Mouse (Mus musculus) ovary, postnatal 10 days (tissue): ENCODE measurements around the gene Fut7.
A peak's percentile ranks its signal among the peaks of the same experiment; 100 is the strongest.
"Not testable (repeated sequence)": the region's sequence is repeated elsewhere in the genome, so short reads cannot be mapped to it uniquely, and the experiment has no call there.

Experiments used
- DNase-seq: peaks from one replicate; pipeline ENCODE4 v3.0.0; 2022; ENCODE audit warnings: low spot score

Fut7 gene

DNA sequence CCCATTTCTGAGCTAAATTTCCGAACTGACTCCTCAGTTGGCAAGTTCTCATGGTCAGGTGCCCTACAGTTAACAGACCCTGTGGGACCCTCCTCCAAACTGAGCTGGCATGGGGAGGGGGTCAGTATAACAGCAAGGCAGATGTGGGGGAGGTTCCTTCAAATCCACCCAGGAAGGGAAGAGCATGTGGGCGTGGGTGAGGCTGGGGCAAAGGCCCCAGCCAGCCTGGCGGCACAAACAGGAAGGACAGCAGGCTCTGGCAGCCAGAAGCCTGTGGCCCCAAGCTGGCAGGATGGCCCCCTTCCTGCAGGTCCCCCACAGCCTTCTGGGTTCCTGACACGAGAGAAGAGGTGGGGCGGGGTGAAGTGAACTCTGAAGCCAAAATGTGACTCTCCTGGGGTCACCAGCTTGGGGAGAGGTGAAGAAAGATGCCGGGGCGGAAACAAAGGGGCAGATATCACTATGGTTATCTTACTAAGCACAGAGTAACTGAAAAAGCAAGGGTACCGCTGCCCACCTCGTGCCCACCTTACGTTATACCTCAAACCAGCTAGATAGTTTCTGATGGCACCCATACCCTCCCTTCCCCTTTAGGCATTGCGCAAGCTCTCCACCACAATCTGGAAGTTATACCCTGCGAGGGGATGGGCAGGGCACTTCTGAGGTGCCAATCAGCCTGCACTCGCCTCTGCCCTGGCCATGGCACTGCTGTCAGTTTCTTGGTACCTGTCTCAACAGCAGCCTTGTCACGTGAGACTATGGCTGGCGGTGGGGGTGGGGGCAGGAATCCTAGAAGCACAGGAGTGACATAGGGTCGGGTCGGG, at the start of gene Fut7:
TSS of gene Fut7 (plus strand) at position 681 of the 824 bp plus-strand sequence.
- no peak for DNase-seq

DNA sequence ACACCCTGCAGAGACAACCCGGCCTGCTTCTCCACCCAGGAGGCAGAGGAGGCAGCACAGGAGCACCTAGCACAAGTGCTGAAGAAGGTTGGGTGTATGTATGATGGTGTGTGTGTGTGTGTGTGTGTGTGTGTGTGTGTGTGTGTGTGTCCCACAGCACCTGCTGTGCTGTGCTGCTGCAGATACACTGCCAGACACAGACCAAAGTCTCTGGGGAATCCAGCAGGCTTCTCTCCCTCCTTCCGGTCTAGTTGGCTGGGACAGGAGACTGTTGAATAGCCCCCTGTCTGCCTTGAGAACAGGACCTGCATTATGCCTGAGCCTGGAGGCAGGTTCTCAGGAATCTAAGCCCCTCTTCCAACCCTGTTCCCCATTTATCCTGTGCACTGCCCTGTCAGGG, 49.6 kb upstream of the Fut7 start:
- no peak for DNase-seq

DNA sequence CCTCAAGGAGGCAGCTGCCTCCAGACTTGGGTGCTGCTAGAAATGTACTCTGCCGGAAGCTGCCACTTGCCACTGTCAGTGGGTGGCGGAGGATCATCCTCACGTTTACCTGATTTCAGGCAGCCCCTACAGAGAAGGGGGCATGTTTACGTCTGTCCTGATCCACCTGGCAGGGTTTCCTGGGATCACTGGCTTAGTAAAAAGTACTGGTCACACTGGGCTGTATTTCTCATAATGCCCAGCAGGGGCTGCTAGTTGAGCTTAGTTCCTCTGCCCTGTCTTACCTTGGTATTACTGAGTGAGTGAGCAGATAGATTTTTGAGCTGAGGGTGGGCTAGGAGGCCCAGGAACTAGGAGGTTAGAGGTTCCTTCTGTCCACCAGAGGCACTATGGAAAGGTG, 46.5 kb upstream of the Fut7 start:
- no peak for DNase-seq

- DNase-seq: no peak
These were observed 38.6 kb upstream of the Fut7 start for GRCm38 (mm10) chr2:25384492-25384891.

GRCm38 (mm10) chr2:25391266-25391665, 31.8 kb upstream of the Fut7 start:
- no peak for DNase-seq

- DNase-seq: no peak
These were observed 28.5 kb upstream of the Fut7 start for GRCm38 (mm10) chr2:25394281-25395221.

- no peak for DNase-seq
These were observed 27.1 kb upstream of the Fut7 start, which contains the start of gene Entpd2 for GRCm38 (mm10) chr2:25395721-25396596. TSS of gene Entpd2 (plus strand) at chr2:25395874.

- DNase-seq: no peak
These were observed 26.5 kb upstream of the Fut7 start for GRCm38 (mm10) chr2:25396597-25396983.

DNA sequence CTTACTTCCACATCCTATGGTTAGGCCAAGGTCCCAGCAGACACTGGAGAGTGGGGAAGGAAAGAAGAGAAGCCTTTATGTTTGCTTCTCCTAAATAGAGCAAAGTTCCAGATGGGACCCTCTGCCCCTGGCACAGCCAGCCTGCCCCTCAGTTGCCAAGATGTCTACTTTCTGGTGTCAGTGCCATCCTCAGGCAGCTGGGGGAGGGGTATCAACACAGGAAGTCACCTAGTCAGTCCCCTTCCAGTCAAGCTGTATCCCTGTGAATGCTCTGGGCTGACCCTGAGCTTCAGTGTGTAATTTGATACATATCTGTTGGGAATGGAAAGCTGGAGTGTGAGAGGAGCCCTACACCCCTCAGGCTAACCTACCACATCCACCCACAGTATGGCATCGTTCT, 26.1 kb upstream of the Fut7 start:
- DNase-seq: no peak

- no peak for DNase-seq
These were observed 25.0 kb upstream of the Fut7 start for GRCm38 (mm10) chr2:25398065-25398464.

DNA sequence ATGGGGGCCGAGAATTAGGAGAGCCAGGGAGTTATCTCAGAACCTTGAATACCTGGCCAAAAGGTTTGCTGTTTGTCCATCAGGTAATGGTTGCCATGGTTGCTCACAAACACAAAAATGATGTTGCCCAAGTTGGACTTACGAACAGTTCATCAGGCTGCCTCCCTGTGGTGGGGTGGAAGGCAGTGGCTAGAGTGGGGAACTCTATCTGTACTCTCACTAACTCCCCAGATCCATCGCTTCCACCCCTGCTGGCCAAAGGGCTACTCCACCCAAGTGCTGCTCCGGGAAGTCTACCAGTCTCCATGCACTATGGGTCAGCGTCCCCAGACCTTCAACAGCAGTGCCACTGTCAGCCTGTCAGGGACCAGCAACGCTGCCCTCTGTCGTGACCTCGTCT, 24.0 kb upstream of the Fut7 start, which contains the start of gene Npdc1:
TSS of gene Npdc1 (plus strand) at position 301 of the 400 bp plus-strand sequence.
- DNase-seq: no peak

- no peak for DNase-seq
These were observed 22.8 kb upstream of the Fut7 start for GRCm38 (mm10) chr2:25400291-25400690.

DNA sequence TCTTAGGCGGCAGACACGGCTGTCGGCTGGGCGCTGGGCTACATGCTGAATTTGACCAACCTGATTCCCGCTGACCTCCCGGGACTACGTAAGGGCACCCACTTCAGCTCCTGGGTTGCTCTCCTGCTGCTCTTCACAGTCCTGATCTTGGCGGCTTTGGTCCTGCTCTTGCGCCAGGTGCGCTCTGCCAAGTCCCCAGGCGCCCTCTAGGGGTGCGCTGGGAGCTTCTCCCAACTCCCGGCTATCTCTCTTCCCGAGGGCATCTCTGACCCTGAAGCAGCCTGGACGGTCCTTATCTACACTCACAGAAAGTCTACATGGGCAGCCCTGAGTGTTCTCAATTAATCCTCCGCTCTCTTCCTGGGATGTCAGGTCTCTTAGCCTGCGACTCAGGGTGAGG, 22.3 kb upstream of the Fut7 start:
- DNase-seq: no peak

- DNase-seq: peak; percentile 46
These were observed 20.6 kb upstream of the Fut7 start for GRCm38 (mm10) chr2:25402377-25402971.

GRCm38 (mm10) chr2:25402972-25403601, 20.0 kb upstream of the Fut7 start:
- peak; percentile 32 for DNase-seq

GRCm38 (mm10) chr2:25403994-25404393, 19.1 kb upstream of the Fut7 start:
- DNase-seq: no peak

- no peak for DNase-seq
These were observed 14.2 kb upstream of the Fut7 start for GRCm38 (mm10) chr2:25408908-25409307.

DNA sequence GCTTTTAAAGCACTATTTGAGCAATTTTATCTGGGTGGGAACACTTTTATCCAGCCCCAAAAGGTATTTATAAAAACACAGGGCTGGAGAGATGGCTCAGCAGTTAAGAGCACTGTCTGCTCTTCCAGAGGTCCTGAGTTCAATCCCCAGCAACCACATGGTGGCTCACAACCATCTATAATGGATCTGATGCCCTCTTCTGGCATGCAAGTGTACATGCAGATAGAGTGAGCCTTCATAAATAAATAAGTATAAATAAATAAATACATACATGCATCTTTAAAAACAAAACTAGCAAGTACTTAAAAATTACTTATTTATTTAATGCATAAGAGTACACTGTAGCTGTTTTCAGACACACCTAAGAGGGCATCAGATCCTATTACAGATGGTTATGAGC, 9.6 kb upstream of the Fut7 start:
- not testable (repeated sequence) for DNase-seq

GRCm38 (mm10) chr2:25417426-25417825, 5.6 kb upstream of the Fut7 start:
- no peak for DNase-seq

DNA sequence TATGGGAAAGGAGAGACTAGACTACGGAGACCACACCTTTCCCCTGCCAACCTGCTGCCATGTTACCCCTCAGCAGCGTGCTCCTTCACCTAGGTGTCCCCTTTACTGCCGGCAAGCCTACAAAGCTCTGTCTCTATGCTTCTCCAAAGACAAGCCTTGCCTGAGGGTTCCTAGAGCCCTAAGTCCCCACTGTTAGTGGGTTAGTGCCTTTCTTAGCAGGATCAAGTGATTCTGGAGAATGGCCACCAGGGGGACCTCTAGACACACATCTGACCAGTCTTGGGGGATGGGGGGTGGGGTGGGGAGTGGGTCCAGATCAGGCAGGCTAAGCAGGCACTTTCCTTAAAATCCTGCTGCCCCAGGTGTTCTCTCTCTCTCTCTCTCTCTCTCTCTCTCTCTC, 1.2 kb upstream of the Fut7 start:
- no peak for DNase-seq

DNA sequence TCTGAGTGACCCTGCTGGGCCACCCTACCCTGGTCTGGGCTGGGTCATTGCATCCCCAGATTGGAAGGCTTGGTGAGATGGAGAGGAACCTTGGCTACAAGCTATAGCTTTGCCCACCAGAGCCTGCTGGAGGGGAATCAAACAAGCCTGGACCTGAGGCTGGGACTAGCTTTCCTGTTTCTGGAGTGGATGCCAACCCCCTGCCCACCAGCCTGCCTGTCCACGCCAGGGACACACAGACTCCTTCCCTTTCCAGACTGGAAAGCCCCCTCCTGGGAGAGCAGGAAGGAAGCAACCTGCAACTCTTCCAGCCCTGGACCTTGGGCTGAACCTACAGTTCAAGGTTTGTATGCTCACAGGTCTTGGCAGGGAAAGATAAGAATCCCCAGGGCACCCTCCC, 559 bp downstream of the Fut7 start:
- no peak for DNase-seq
